Mouse (Mus musculus): ENCODE data around the gene Bysl.
"Not testable (repeated sequence)": the region's sequence is repeated elsewhere in the genome, so short reads cannot be mapped to it uniquely, and the experiment has no call there.

Gene Bysl

GRCm38 (mm10) chr17:47618556-47619311 lies 7.4 kb upstream of the Bysl start:
- in situ Hi-C loops (cut with MboI): no loop called here

GRCm38 (mm10) chr17:47617605-47618307 lies 6.5 kb upstream of the Bysl start:
- in situ Hi-C loops (cut with MboI): no loop called here

GRCm38 (mm10) chr17:47616652-47617051 lies 5.4 kb upstream of the Bysl start:
- in situ Hi-C loops (cut with MboI): no loop called here

GRCm38 (mm10) chr17:47616119-47616518 lies 4.8 kb upstream of the Bysl start:
- in situ Hi-C loops (cut with MboI): no loop called here

- in situ Hi-C loops (cut with MboI): loop anchor here (5.0 kb wide), 1 partner anchor 73 kb away; the partner anchor contains the start of genes Frs3 and Tomm6
Measured at GRCm38 (mm10) chr17:47614018-47614417, 2.7 kb upstream of the Bysl start.

- in situ Hi-C loops (cut with MboI): loop anchor here (5.0 kb wide), 1 partner anchor 76 kb away; the partner anchor contains the start of genes Frs3 and Tomm6
Measured at GRCm38 (mm10) chr17:47611661-47611982, 330 bp upstream of the Bysl start.

- in situ Hi-C loops (cut with MboI): no loop called here
Measured at GRCm38 (mm10) chr17:47609182-47609581, 2.1 kb downstream of the Bysl start.

GRCm38 (mm10) chr17:47606220-47606619 lies 5.1 kb downstream of the Bysl start:
- in situ Hi-C loops (cut with MboI): no loop called here

GRCm38 (mm10) chr17:47602289-47602688 lies 9.0 kb downstream of the Bysl start:
- in situ Hi-C loops (cut with MboI): no loop called here

- in situ Hi-C loops (cut with MboI): no loop called here
Measured at GRCm38 (mm10) chr17:47601389-47601755, 9.9 kb downstream of the Bysl start.

GRCm38 (mm10) chr17:47600601-47601388 lies 10.5 kb downstream of the Bysl start:
- in situ Hi-C loops (cut with MboI): no loop called here

GRCm38 (mm10) chr17:47599511-47600297 lies 11.6 kb downstream of the Bysl start:
- in situ Hi-C loops (cut with MboI): no loop called here

- in situ Hi-C loops (cut with MboI): not testable (repeated sequence)
Measured at GRCm38 (mm10) chr17:47598580-47599304, 12.6 kb downstream of the Bysl start.

- in situ Hi-C loops (cut with MboI): no loop called here
Measured at GRCm38 (mm10) chr17:47597838-47598579, 13.3 kb downstream of the Bysl start.

GRCm38 (mm10) chr17:47597261-47597660 lies 14.0 kb downstream of the Bysl start:
- in situ Hi-C loops (cut with MboI): no loop called here

GRCm38 (mm10) chr17:47596839-47597164 lies 14.5 kb downstream of the Bysl start:
- in situ Hi-C loops (cut with MboI): no loop called here

GRCm38 (mm10) chr17:47596162-47596838 lies 15.0 kb downstream of the Bysl start:
- in situ Hi-C loops (cut with MboI): no loop called here

- in situ Hi-C loops (cut with MboI): no loop called here
Measured at GRCm38 (mm10) chr17:47595248-47596161, 15.8 kb downstream of the Bysl start.

- in situ Hi-C loops (cut with MboI): no loop called here
Measured at GRCm38 (mm10) chr17:47594969-47595247, 16.4 kb downstream of the Bysl start.

Measured in mature B cell (primary cell).